Mouse (Mus musculus) lung, adult 2 months (tissue): Measurements from ENCODE around the gene Cldn15.

Experiments used
- CTCF ChIP-seq: fragments of 200-500 bp; IDR thresholded peaks from 2 replicates; pipeline ENCODE4 v1.5.1; 2011; ENCODE audit warnings: mild to moderate bottlenecking, low read length, control low read depth; ENCODE audit not compliant: insufficient read depth
- POLR2A ChIP-seq: fragments of 200-500 bp; IDR thresholded peaks from 2 replicates; pipeline ENCODE4 v1.6.1; 2011; ENCODE audit warnings: low read depth, mild to moderate bottlenecking, control low read depth, low read length, borderline replicate concordance; ENCODE audit errors: extremely low read depth

DNA sequence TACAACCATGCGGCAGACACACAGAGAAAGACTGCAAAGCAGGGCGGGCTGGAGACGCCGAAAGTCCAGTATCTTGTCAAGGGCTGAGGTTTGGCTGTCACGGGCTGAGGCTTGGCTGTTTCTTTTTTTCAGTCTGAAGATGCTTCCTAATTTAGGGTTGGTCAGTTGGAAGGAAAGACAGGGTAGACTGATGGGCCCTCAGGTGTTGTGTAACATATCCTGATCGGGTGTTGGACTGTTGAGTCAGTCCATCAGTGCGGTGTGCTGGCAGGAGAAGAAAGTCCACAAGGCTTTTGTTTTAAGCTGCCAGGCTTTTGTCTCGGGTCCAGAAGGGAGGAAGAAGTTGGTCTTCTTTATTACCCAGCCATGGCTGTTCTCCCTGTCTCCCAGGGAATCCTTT is 7.3 kb downstream of the Cldn15 start:
- TF ChIP-seq POLR2A (no peak), CTCF (no peak)
